Comparison of ENCODE assay signal across 8 mouse cellular contexts in the genomic region with DNA sequence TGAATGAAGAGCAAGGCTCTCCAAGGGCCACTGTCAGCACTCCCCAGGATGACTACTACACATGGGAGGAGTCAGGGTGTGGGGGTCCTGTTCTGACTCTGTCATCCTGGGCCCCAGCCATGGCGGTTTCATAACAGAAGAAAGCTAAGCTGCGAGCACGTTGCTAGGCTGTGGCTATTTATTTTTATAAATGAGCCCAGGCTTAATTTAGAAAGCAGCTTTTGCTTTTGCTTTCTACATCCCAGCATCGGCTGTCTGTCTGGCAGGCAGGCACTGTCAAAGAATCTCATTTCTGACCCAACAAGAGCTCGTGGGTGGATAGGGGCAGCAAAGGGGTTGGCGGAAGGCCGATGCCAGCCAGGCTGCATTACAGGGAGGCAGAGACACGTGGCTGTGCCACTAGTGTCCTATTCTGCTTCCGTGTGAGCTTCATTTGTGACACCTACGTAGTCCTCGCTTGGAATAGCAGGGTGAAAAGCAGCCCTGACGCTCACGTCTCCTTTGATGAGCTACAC.
DNase-seq lines count a peak whose midpoint lies in the region; ATAC-seq lines count a peak whose summit lies in the region.

No protein-coding gene starts in this region.

- 84% methylated on average over 13 of the region's 13 CpGs for WGBS in embryonic facial prominence, embryonic 10.5 days
- 90% methylated on average over 13 of the region's 13 CpGs for WGBS in limb, embryonic 10.5 days
- 77% methylated on average over 13 of the region's 13 CpGs for WGBS in forebrain, embryonic 14.5 days

- peak; percentile 26 for DNase-seq in adipocyte (ENCODE audit: low spot score)
- DNase-seq in embryonic facial prominence, embryonic 10.5 days (ENCODE audit: low spot score) = no peak
- peak; percentile 77 for DNase-seq in heart, postnatal 25 days (ENCODE audit: low spot score)
- DNase-seq in left cerebral cortex, postnatal 36 days (ENCODE audit: low spot score in 2 of 2) = peak; percentile 87 to 90
- peak; percentile 81 for DNase-seq in skeletal muscle tissue, adult 2 months (ENCODE audit: low read depth, low spot score)
- DNase-seq in limb, embryonic 10.5 days (ENCODE audit: low spot score) = no peak
- no peak for DNase-seq in forebrain, embryonic 14.5 days (ENCODE audit: low spot score)
- no peak for DNase-seq in cerebellum, adult 9-11 months

- no peak overlapping the region for H3K4me3 ChIP-seq in embryonic facial prominence, embryonic 10.5 days
- H3K4me3 ChIP-seq in limb, embryonic 10.5 days = no peak overlapping the region
- H3K4me3 ChIP-seq in forebrain, embryonic 14.5 days (ENCODE audit: low read depth, low read length) = no peak overlapping the region

- intact Hi-C loops in heart, postnatal 25 days (cut with DNase I) = loop anchor here (5.0 kb wide), 1 partner anchor 258 kb away; no protein-coding TSS in a partner anchor
- intact Hi-C loops in left cerebral cortex, postnatal 36 days (cut with DNase I) = loop anchor here (5.0 to 10.0 kb wide), 4 partner anchors 106 to 258 kb away; a partner anchor contains a TSS

- no peaks in the 10 kb centered on the region for H3K9me3 ChIP-seq in embryonic facial prominence, embryonic 10.5 days
- no peaks in the 10 kb centered on the region for H3K9me3 ChIP-seq in limb, embryonic 10.5 days (replicated peaks)
- no peaks in the 10 kb centered on the region for H3K9me3 ChIP-seq in forebrain, embryonic 14.5 days (replicated peaks; ENCODE audit: control insufficient read depth, low read length)

- no peak overlapping the region for H3K9ac ChIP-seq in forebrain, embryonic 14.5 days (ENCODE audit: low read length)

- no peak for ATAC-seq in forebrain, embryonic 14.5 days

- no peaks in the 10 kb centered on the region for H3K36me3 ChIP-seq in embryonic facial prominence, embryonic 10.5 days (replicated peaks)
- no peaks in the 10 kb centered on the region for H3K36me3 ChIP-seq in limb, embryonic 10.5 days
- no peaks in the 10 kb centered on the region for H3K36me3 ChIP-seq in forebrain, embryonic 14.5 days (ENCODE audit: control insufficient read depth, insufficient read depth, low read length)

- 0 out of 2 replicates have a peak overlapping the region, but pooled peaks have one; percentile 24 for H3K27ac ChIP-seq in embryonic facial prominence, embryonic 10.5 days (replicated peaks)
- no peak overlapping the region for H3K27ac ChIP-seq in limb, embryonic 10.5 days
- H3K27ac ChIP-seq in forebrain, embryonic 14.5 days (ENCODE audit: low read depth, low read length) = no peak overlapping the region

- H3K4me1 ChIP-seq in embryonic facial prominence, embryonic 10.5 days = peaks cover 35% of the 10 kb centered on the region
- peaks cover 18% of the 10 kb centered on the region for H3K4me1 ChIP-seq in limb, embryonic 10.5 days
- H3K4me1 ChIP-seq in forebrain, embryonic 14.5 days (ENCODE audit: control insufficient read depth, insufficient read depth, low read length) = peaks cover 14% of the 10 kb centered on the region

- no peak overlapping the region for H3K4me2 ChIP-seq in forebrain, embryonic 14.5 days (ENCODE audit: low read length)

- peaks cover 21% of the 10 kb centered on the region for H3K27me3 ChIP-seq in embryonic facial prominence, embryonic 10.5 days (replicated peaks; ENCODE audit: low read depth, poor library complexity, severe bottlenecking)
- H3K27me3 ChIP-seq in limb, embryonic 10.5 days (ENCODE audit: low read depth, poor library complexity, severe bottlenecking) = no peaks in the 10 kb centered on the region
- no peaks in the 10 kb centered on the region for H3K27me3 ChIP-seq in forebrain, embryonic 14.5 days (replicated peaks; ENCODE audit: control insufficient read depth, insufficient read depth, low read length)

Comparison
In these comparisons a context has a peak if more than half of its experiments do, and no peak if none do; other contexts are left out.
1. DNase-seq: peak in adipocyte (single experiment), heart, postnatal 25 days (single experiment), left cerebral cortex, postnatal 36 days (2 of 2) and skeletal muscle tissue, adult 2 months (single experiment); none in embryonic facial prominence, embryonic 10.5 days (single experiment), limb, embryonic 10.5 days (single experiment), forebrain, embryonic 14.5 days (single experiment) and cerebellum, adult 9-11 months (single experiment).